Mouse (Mus musculus): ENCODE results near the gene Gpkow.
A peak's percentile ranks its signal among the peaks of the same experiment; 100 is the strongest.
"Not testable (repeated sequence)": the region's sequence is repeated elsewhere in the genome, so short reads cannot be mapped to it uniquely, and the experiment has no call there.

Gene Gpkow

DNA sequence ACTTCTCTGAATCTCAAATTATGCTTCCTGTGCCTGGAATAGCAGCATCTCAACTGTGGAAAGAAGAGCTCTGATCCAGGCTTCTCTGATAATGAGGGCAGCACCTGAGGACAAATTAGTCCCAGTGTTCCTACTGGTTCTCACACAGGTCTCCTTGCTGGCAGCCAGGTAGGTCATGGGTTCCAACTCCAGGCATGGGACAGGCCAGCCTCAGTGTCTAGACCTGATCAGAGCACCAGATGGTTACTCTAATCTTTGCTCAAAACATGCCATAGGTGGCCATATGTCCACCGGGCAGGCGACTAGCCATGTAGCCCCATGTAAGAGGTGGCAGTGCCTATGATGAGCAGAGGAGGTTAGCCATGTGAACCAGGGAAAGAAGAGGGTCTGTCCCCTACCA, 8.6 kb upstream of the Gpkow start:
- no peak for DNase-seq (ENCODE audit: low read depth)

DNA sequence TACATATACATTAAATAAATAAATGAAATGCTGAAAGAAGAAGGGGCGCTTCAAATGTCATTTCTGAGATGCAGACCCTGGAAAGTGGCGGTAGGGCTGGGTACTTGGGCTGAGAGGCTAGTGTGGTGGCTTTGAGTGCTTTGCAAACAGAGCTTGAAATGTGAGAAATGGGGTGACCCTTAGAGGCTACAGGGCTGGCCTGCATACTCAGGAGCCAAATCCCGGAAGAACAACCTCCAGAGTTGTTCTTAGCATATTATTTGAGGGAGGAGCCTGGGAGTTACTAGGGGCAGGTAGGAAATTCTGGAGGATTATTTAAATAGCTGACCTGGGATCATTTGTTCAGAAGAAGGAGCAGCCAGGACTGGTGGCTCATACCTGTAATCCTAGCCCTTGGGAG, 6.4 kb upstream of the Gpkow start:
- no peak for DNase-seq (ENCODE audit: low read depth)

DNA sequence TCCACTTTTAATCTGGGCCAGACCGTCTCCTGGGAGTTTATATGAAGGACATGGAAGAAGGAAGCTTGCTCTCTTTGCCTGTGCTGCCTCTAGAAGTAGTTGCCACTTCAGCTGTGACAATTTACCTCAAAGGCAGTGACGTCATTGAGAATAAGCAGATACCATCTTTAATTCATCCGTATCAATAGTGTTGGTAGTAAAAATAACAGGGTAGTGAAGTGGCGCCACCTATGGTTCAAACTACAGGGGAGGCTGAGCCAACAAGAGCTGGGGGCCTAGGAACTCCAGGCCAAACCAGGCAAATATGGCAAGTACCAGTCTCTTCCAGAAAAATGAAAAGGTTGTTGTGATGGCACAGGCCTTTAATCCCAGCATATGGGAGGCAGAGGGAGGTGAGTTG, 4.1 kb upstream of the Gpkow start:
- peak; percentile 83 for DNase-seq (ENCODE audit: low read depth)

DNA sequence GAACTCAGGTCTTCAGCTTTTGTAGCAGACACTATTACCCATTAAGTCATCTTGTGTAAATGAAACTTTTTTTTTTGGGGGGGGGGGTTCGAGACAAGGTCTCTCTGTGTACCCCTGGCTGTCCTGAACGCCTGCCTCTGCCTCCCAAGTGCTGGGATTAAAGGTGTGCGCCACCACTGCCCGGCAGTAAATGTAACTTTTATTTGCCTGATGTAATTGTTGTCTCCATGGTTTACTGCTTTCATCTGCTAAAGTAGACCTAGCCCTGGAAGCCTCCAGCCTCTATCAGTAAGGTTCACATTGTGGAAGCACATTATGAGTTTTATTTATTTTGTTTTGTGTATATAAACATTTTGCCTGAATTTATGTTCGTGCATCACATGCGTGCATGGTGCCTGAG, 411 bp upstream of the Gpkow start:
- no peak for DNase-seq (ENCODE audit: low read depth)

DNA sequence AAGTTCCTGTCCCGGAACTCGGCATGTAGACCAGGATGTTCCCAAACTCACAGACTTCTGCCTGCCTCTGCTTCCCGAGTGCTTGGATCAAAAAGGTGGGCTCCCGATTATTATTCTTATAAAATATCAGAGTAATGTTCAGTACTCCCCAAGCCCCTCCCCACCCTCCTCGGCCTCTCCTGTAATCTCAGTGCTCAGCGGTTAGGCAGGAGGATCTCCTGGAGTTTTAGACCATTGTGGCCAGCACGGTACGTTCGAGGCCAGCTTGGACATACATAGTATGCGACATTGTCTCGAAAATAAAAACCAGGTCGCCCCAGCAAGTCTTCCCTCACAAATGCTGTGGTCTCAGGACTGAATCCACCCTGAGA, 16.8 kb downstream of the Gpkow start:
- DNase-seq (ENCODE audit: low read depth): not testable (repeated sequence)

DNA sequence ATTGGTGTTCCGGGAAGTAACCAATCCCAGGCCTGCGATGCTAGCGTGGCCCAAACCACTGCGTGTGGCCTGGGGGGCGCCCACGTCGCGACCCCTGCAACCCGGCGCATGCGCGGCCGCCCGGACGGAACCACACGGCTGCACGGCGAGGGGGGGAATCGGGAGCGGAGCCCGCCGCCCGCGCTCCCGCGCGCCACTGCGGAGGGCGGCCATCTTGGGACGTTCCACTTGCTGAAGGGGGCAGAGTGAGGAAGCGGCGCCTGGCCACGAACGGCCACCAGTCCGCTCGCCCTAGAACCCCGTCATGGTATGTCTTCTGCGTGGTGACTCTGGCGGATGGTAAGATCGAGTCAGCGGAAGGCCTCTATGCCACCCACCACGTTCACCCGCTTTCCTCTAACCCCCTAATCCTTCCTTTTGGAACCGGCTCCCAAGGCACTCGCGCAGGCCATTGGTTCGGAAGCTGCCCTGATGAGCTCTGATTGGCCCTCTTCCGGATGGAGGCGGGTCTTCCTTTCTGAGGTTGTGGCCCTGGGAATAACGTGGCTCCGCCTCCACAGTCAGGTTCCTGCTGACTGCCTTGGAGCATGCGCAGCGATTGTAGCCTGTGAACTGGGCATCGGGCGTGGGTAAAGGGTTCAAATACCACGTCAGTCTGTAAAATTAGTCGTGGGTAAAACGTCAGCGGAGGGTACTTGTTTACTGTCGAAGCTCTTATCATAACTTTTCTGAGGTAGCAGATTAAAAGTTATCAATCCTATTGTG, 17.4 kb downstream of the Gpkow start, which contains the start of gene Wdr45:
Gene Wdr45 (plus strand): TSS at position 199 of the 765 bp plus-strand sequence.
- DNase-seq (ENCODE audit: low read depth): peak; percentile 94

DNA sequence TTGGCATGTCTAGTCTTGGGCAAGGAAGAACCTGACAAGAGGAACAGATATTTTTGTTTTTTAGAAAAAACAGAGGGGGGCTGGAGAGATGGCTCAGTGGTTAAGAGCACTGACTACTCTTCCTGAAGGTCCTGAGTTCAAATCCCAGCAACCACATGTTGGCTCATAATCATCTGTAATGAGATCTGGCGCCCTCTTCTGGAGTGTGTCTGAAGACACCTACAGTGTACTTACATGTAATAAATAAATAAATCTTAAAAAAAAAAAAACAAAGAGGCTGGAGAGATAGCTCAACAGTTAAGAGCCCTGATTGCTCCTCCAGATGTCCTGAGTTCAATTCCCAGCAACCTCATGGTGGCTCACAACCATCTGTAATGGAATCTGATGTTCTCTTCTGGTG, 19.1 kb downstream of the Gpkow start:
- DNase-seq (ENCODE audit: low read depth): peak; percentile 35

DNA sequence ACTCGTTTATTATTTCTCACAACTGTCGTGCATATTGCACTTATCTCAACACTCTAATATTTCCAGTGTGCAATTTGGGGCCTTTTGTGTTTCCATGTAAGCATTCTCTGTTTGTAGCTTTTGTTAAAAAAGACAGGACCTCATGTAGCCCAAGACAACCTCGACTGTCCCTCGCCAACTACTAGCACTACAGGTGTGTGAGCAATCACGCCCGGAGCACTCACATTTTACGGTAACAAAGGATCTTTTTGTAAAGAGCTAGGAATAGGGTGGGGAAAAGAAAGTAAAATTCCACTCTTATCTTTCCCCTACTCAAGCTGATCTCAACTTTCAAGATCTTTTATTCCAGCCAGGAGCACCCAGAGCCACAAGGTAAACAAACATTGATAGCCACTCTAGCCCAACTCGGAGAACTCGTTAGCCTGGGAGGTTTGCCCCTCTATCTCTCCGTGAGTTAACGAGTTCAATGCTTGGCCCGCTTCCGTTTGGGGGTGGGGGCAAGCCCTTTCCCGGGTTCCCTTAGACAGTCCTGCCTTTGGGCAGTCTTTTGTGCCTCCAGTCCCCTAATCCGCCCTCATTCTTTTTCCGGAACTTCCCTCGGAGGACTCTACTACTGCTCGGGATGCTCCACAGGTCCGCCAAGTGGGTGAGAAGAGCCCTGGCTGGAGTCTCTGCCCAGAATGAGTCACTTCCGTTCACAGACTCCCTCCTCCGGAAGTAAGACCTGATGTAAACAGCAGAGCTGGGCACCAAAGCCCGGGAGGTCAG, 24.8 kb downstream of the Gpkow start, which contains the start of gene Gm45208:
Gene Gm45208 (plus strand): TSS at position 732 of the 768 bp plus-strand sequence.
- peak; percentile 84 for DNase-seq (ENCODE audit: low read depth)

DNA sequence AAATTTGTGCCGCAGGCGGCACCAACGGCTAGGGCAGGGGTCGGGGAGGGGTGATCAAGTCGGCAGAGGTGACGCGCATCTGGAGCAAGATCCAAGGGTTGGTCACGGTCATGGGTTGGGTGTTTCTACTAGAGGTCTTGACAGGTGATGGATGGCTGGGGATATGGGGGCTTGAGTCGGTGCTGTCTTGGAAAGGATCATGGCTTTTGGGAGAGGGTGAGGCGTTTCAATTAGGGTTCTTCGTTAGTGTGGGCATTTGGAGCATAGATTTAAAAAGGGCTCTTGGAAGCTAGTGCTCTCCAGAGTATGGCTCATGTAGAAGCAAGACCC, 25.3 kb downstream of the Gpkow start:
- DNase-seq (ENCODE audit: low read depth): no peak

DNA sequence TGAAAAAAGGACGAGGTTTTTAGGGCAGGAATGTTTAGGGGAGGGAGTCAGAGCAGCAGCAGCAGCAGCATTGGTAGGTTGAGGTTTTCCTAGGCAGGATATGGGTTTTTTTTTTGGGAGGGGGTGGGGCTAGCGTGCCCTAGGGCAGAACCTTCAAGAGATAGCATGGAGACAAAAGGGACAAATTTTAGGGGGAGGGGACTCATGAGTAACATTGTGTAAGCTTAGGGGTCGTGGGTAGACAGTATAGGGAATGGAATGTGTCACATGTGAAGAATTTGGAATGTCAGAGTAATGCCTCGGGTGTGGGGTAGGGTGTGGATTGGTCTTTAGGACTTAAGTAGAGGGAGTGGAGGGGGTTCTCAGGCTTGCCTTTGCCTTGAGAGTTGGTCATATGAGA, 25.8 kb downstream of the Gpkow start:
- DNase-seq (ENCODE audit: low read depth): no peak

DNA sequence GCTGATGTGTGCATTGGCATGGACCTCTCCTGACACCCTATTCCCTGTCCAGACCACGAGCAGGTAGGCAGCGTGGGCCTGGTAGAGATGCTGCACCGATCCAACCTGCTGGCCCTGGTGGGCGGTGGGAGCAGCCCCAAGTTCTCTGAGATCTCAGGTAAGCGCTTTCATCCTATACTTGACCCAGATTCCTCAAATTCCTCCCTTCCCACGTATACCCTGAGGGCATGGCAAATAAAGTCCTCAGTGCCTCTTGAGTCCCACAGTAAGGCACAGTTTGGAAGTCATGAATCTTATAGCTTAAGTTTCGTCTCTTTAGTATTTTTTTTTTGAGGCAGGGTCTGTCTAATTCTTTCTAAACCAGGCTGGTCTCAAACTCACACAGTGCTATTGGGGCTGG, 27.2 kb downstream of the Gpkow start:
- no peak for DNase-seq (ENCODE audit: low read depth)

DNA sequence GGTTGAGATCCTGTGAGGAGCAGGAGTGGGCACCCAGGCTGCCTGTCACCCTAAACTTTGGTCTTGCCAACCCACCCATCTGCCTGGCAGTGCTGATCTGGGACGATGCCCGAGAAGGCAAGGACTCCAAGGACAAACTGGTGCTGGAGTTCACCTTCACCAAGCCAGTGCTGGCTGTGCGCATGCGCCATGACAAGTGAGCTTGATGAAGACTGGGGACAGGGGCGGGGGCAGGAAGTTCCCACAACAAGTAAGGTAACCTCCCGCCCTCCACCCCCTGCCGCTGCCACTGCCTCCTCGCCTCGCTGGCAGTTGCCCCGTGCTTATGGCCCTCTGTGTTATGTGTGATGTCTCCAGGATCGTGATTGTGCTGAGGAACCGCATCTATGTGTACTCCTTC, 28.9 kb downstream of the Gpkow start:
- no peak for DNase-seq (ENCODE audit: low read depth)

DNA sequence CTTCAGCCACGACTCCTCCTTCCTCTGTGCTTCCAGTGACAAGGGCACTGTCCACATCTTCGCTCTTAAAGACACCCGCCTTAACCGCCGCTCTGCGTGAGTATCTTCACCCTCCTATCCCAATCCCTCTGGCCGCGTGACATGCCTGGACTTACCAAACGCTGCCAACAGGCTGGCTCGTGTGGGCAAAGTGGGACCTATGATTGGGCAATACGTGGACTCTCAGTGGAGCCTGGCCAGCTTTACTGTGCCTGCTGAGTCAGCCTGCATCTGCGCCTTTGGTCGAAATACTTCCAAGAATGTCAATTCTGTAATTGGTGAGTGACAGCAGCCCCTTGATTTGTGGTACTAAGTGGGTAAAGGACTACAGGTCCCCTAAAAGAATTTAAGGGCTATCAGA, 30.2 kb downstream of the Gpkow start:
- DNase-seq (ENCODE audit: low read depth): no peak

DNA sequence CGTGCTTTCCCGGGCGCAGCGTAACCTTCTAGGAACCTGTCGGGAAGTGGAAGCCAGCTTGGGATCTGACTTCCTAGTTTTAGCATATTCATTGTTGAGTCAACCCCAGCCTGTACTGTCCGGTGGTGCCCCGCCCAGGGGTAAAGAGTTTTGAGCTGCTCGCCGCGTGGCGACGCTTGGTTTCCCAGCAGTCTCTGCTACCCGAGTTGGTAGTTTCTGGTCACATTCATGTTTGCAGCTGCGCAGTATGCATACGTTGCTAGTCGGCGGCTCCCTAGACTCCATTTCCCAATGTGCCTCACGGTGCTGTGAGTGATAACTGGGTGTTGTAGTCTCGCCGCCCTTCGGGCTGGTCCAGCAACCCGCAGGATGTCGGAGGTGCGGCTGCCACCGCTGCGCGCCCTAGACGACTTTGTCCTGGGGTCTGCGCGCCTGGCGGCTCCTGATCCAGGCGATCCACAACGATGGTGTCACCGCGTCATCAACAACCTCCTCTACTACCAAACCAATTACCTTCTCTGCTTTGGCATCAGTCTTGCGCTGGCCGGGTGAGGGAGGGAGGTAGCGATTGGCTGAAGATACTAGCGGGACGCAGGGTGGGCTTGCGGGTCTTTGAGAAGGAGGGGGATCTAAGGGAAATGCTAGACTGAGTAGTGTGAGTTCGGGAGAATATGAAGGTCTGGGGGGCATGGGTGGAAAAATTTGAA, 31.4 kb downstream of the Gpkow start, which contains the start of gene Praf2:
Gene Praf2 (plus strand): TSS at position 225 of the 707 bp plus-strand sequence.
- peak; percentile 83 for DNase-seq (ENCODE audit: low read depth)

DNA sequence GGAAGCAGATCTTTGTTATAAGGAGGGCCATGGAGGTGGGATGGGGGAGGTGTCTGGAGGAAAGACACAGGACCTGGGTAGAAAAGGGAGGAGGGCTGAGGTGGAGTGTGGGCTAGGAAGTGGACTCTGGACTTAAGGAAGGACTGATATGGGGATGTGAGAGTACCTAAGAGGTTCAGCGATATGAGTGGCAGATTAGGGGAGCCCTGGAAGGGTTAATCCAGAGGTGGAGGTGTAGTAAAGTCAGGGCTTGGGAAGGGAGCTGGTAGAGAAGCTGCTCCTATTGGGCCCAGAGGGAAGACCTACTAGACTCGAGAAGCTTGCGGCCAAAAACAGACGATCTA, 32.0 kb downstream of the Gpkow start:
- DNase-seq (ENCODE audit: low read depth): no peak

DNA sequence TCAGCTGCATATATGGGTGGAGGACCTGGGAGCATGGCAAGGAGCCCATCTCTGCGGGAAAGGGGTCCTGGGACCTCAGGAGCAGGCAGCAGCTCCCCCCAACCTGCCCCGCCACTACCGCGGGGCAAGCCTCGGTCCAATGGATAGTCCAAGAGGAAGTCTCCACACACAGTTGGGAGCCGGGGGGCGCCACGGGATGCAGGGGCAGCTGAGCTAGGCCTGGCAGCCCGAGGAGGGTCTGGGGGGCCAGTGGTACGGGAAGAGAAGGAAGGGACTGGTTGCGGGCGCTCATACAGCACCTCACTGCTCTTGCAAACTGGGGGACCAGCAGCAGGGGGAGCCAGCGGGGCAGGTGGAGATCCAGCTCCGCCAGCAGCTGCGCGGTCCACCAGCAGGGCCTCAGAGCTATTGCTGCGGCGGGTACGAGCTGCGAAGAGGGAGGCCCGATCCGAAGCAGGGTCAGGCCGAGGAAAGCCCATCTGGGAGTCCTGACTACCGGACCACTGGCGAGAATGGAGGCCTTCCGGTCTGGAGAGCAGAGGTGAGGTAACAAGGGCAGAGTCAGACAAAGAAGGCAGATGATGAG, 36.7 kb downstream of the Gpkow start:
- DNase-seq (ENCODE audit: low read depth): peak; percentile 83

DNA sequence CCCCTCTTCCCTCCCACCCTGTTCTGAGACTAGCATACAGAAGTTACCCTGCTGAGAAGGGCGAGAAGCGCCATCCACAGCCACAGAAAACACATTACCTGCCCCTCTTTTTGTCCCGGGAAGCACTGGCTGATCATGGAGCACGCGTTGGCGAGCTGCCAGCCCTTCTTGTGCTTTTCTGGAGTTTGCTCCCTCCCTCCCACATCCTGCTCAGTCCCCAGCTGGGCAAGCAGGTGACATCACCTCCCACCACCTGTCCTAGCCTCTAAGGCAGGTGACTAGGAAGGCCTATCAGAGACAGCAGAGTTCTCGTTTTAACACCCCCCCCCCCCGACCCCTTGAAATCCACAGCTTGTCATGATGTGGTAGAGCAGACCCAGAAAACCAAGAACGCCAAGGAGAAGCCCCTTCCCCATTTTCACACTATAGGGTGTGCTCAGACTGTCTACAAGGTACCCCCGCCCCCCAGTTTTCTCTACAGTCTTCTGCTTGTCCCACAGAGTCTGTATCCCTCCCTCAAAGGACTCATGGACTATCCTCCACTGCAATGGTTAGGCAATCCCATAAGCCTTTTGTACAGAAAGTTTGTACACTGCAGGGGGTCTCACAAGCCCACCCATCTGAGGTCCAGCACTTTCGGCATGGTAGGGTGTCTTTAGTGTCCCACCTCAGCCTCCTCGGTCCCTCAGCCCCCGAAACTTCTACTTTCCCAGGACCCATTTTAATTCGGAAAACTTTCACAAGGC, 42.6 kb downstream of the Gpkow start:
- DNase-seq (ENCODE audit: low read depth): no peak

DNA sequence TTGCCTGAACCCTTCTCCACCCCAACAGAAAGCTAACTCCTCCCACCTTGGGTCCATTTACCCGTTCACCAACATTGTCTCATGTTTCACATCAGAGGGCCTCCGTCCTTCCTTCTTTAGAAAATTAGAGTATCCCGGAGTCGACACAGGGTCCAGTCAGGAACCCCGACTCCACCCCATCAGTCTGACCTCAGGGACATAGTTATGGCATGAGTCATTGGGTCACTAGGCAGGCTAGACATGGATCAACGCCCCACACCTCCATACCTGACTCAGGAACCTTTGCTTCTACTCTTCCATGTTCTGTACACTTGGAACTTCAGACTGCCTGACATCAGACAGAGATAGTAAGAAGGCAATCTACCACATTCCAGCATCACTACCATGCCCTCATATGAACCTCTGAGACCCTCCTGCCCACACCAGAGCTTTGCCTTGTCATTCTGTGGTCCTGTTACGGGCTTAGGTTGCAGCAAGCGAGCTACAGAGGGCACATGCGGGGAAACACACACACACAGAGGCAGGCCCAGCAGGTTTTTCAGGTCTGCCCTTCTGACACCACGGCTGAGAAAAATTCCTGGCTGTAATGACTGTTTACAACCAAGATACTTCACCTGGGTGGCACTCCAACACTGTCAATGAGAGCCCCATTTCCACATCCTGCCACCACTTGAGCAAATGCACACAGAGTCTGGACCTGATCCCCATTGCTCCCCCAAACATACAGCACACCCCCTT, 43.3 kb downstream of the Gpkow start:
- DNase-seq (ENCODE audit: low read depth): no peak

DNA sequence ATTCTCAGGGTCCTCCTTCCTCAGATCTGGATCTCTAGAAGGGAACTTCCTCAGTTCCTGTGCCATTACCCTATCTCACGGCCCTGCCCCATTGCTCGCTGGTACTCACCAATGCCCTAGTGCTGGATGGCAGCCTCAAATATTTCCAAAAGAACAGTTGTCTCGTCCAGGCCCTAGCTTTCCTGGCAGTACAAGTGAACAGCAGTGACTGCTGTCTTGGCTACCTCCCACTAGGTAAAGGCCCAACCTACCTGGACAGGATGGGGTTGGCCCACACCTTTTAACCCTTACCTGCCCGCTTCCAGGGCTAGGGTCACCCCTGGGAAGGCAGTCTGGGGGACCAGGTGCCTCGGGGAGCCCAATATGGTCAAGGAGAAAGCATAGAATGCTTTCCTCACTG, 44.2 kb downstream of the Gpkow start:
- DNase-seq (ENCODE audit: low read depth): no peak

DNA sequence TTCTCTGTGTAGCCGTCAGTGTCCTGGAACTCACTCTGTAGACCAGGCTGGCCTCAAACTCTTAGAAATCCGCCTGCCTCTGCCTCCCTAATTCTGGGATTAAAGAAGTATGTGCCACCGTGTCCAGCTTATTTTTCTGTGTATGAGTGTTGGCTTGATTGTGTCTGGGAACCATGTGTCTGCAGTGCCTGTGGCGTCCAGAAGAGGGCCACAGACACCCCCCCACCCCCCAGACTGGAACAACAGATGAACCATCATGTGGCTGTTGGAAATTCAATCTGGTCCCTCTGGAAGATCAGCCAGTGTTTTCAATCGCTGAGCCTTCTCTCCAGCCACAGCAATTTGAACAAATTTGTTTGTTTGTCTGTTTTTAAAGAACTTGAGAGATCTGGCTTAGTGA, 46.5 kb downstream of the Gpkow start:
- DNase-seq (ENCODE audit: low read depth): no peak

DNA sequence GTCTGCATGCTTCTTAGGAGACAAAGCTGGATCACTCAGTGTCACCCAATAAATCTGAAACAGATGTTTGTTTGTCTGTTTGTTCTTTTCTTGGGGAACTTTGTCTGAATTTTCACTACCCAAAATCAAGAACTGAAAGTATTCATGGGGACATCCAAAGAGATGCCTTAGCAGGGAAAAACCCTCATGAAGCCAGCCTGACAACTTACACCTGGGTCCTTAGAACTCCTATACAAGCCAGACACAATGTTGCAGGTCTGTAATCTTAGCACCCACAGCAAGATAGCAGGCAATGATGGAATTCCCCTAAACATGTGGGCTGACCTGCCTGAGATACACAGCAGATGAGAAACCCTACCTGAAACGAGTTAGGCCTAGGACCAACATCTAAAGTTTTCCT, 48.0 kb downstream of the Gpkow start:
- DNase-seq (ENCODE audit: low read depth): no peak

Measured in naive thymus-derived CD4-positive, alpha-beta T cell, adult 2 months (primary cell).